Mouse (Mus musculus): Measurements from ENCODE around the gene A930033H14Rik. TPM values are rescaled to one million over a fixed set of nuclear protein-coding genes. Genes with fewer than 3 reads are reported as not detected.

Gene A930033H14Rik
- total and polyA plus RNA-seq, 3 experiments, result 0.61 to 1.1 (median 1.1) TPM

- Histone ChIP-seq H3K4me1 (ENCODE audit: control insufficient read depth, insufficient read depth, low read length) (peaks cover 5% of the 10 kb centered on the region), H3K9ac (ENCODE audit: low read depth, low read length) (no peak overlapping the region), H3K27me3 (ENCODE audit: control insufficient read depth, insufficient read depth, low read length) (no peaks in the 10 kb centered on the region), H3K36me3 (ENCODE audit: control insufficient read depth, insufficient read depth, low read length) (no peaks in the 10 kb centered on the region), H3K27ac (no peak overlapping the region), H3K79me2 (replicated peaks; ENCODE audit: control insufficient read depth, insufficient read depth, low read length) (no peaks in the 10 kb centered on the region), H3K4me3 (no peak overlapping the region)
- no peak for TF ChIP-seq CTCF (IDR thresholded peaks at IDR 0.05)
- no peak for TF ChIP-seq POLR2A (IDR thresholded peaks at IDR 0.05; ENCODE audit: insufficient read depth, low read depth, low read length)
- TF ChIP-seq EP300 (IDR thresholded peaks at IDR 0.05; ENCODE audit: insufficient read depth, low read depth, low read length), result no peak
- DNase-seq, result no peak
- 70% methylated on average over 7 of the region's 7 CpGs for WGBS
- intact Hi-C loops (cut with DNase I), result no loop called here
Measured at GRCm38 (mm10) chr10:69207481-69207880, 5.4 kb downstream of the A930033H14Rik start.

- Histone ChIP-seq H3K79me2 (replicated peaks; ENCODE audit: control insufficient read depth, insufficient read depth, low read length) (no peaks in the 10 kb centered on the region), H3K36me3 (ENCODE audit: control insufficient read depth, insufficient read depth, low read length) (no peaks in the 10 kb centered on the region), H3K27me3 (ENCODE audit: control insufficient read depth, insufficient read depth, low read length) (no peaks in the 10 kb centered on the region), H3K9ac (ENCODE audit: low read depth, low read length) (no peak overlapping the region), H3K4me1 (ENCODE audit: control insufficient read depth, insufficient read depth, low read length) (no peaks in the 10 kb centered on the region; the same call in 1 of the 2 replicates), H3K4me3 (no peak overlapping the region), H3K27ac (no peak overlapping the region)
- no peak for TF ChIP-seq CTCF (IDR thresholded peaks at IDR 0.05)
- TF ChIP-seq EP300 (IDR thresholded peaks at IDR 0.05; ENCODE audit: insufficient read depth, low read depth, low read length), result no peak
- TF ChIP-seq POLR2A (IDR thresholded peaks at IDR 0.05; ENCODE audit: insufficient read depth, low read depth, low read length), result no peak
- DNase-seq, result no peak
- WGBS, result 60% methylated on average over 6 of the region's 6 CpGs
- intact Hi-C loops (cut with DNase I), result no loop called here
Measured at GRCm38 (mm10) chr10:69206081-69206480, 6.8 kb downstream of the A930033H14Rik start.

GRCm38 (mm10) chr10:69204677-69205400 lies 8.1 kb downstream of the A930033H14Rik start:
- H3K4me3 ChIP-seq, result no peak overlapping the region
- no peaks in the 10 kb centered on the region; the same call in 1 of the 2 replicates for H3K4me1 ChIP-seq (ENCODE audit: control insufficient read depth, insufficient read depth, low read length)
- 17% methylated on average over 8 of the region's 8 CpGs for WGBS
- H3K79me2 ChIP-seq (replicated peaks; ENCODE audit: control insufficient read depth, insufficient read depth, low read length), result no peaks in the 10 kb centered on the region
- no peak overlapping the region for H3K9ac ChIP-seq (ENCODE audit: low read depth, low read length)
- no peak overlapping the region for H3K27ac ChIP-seq
- no peak for DNase-seq
- TF ChIP-seq POLR2A (IDR thresholded peaks at IDR 0.05; ENCODE audit: insufficient read depth, low read depth, low read length), result no peak
- TF ChIP-seq EP300 (IDR thresholded peaks at IDR 0.05; ENCODE audit: insufficient read depth, low read depth, low read length), result no peak
- TF ChIP-seq CTCF (IDR thresholded peaks at IDR 0.05), result no peak
- H3K36me3 ChIP-seq (ENCODE audit: control insufficient read depth, insufficient read depth, low read length), result no peaks in the 10 kb centered on the region
- intact Hi-C loops (cut with DNase I), result no loop called here
- no peaks in the 10 kb centered on the region for H3K27me3 ChIP-seq (ENCODE audit: control insufficient read depth, insufficient read depth, low read length)

DNA sequence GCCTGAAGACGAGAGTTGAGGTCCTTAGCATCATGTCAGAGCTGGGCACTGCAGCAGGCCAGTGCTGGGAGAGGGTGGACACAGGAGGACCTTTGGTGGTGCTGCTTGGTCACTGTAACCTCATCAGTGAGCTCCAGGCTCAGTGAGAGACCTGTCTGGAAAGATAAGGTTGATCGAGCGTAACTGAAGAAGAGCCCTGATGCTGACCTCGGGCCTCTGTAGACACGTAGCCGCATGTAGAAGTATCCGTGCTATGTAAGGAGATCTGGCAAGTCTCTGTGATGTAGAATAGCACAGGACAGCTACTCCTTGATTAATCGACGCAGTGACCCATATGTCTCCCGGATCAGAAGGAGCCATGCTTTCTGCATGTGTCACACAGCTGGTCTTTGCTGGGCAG lies 19.2 kb downstream of the A930033H14Rik start:
- Histone ChIP-seq H3K4me1 (ENCODE audit: control insufficient read depth, insufficient read depth, low read length) (no peaks in the 10 kb centered on the region), H3K27me3 (ENCODE audit: control insufficient read depth, insufficient read depth, low read length) (no peaks in the 10 kb centered on the region), H3K9ac (ENCODE audit: low read depth, low read length) (no peak overlapping the region), H3K4me3 (no peak overlapping the region), H3K27ac (no peak overlapping the region), H3K79me2 (replicated peaks; ENCODE audit: control insufficient read depth, insufficient read depth, low read length) (no peaks in the 10 kb centered on the region), H3K36me3 (ENCODE audit: control insufficient read depth, insufficient read depth, low read length) (no peaks in the 10 kb centered on the region)
- DNase-seq, result no peak
- TF ChIP-seq POLR2A (IDR thresholded peaks at IDR 0.05; ENCODE audit: insufficient read depth, low read depth, low read length) (no peak), CTCF (IDR thresholded peaks at IDR 0.05) (no peak), EP300 (IDR thresholded peaks at IDR 0.05; ENCODE audit: insufficient read depth, low read depth, low read length) (no peak)
- intact Hi-C loops (cut with DNase I), result no loop called here
- 90% methylated on average over 10 of the region's 10 CpGs for WGBS

DNA sequence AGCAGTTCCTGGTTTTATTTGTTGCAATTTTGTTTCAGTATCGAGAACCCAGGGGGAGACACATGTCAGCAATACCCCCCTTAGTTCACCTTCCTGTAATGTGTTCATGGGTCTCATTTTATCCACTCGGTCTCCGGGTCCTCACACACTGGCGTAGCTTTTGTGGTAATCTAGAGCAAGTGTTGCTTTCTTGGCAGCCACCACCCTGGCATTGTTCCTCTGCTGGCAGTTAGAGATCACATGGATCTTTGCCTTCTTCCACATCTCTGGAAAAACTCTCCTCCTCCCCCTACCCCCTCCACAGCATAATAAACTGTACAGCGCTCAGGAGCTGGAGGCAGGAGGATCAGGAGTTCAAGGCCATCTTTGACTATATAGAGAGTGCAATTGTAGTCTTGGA lies 20.6 kb downstream of the A930033H14Rik start:
- Histone ChIP-seq H3K4me1 (ENCODE audit: control insufficient read depth, insufficient read depth, low read length) (no peaks in the 10 kb centered on the region), H3K9ac (ENCODE audit: low read depth, low read length) (no peak overlapping the region), H3K27ac (no peak overlapping the region), H3K36me3 (ENCODE audit: control insufficient read depth, insufficient read depth, low read length) (no peaks in the 10 kb centered on the region), H3K4me3 (no peak overlapping the region), H3K27me3 (ENCODE audit: control insufficient read depth, insufficient read depth, low read length) (no peaks in the 10 kb centered on the region), H3K79me2 (replicated peaks; ENCODE audit: control insufficient read depth, insufficient read depth, low read length) (no peaks in the 10 kb centered on the region)
- 52% methylated on average over 5 of the region's 5 CpGs for WGBS
- intact Hi-C loops (cut with DNase I), result no loop called here
- DNase-seq, result peak in 1 of 2 experiments; percentile 10
- TF ChIP-seq POLR2A (IDR thresholded peaks at IDR 0.05; ENCODE audit: insufficient read depth, low read depth, low read length) (no peak), CTCF (IDR thresholded peaks at IDR 0.05) (no peak), EP300 (IDR thresholded peaks at IDR 0.05; ENCODE audit: insufficient read depth, low read depth, low read length) (no peak)

DNA sequence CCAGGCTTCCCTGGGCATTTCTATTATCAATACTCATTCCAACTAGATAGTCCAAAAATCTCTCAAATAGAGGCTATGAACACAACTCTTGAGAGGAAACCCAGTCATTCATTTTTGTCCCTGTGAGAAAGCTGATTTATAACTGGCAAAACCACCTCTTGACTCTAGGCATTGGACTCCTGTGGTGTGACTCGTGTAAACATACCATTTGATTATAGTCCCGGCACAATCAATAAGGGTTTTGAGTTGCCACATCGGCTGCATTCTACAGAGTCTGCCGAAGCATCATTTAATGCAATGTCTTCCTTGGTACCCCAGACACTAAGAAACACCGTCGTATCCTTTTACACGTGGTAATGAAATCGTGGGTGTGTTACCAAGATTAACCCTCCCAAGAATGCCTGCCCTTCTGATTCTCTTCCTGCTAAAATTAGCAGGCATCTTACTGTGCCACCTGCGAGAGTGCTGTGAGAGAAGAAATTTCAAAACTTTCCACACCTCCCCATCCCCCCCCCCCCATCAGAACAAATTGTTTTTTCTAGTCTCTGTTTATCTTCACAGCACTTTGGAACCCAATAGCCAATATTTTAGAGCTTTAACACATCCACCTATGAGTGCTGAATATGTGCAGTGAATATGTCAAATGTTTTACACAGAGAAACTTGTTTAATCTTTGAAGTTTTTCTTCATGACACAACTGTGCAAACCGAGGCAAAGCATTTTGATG lies 22.3 kb downstream of the A930033H14Rik start:
- intact Hi-C loops (cut with DNase I), result no loop called here
- 70% methylated on average over 10 of the region's 10 CpGs for WGBS

More for the DNA sequence above, 22.3 kb downstream of the A930033H14Rik start:
- H3K4me3 ChIP-seq, result no peak overlapping the region
- H3K27me3 ChIP-seq (ENCODE audit: control insufficient read depth, insufficient read depth, low read length), result no peaks in the 10 kb centered on the region
- H3K9ac ChIP-seq (ENCODE audit: low read depth, low read length), result no peak overlapping the region
- no peak overlapping the region for H3K27ac ChIP-seq
- no peak for DNase-seq
- no peak for TF ChIP-seq CTCF (IDR thresholded peaks at IDR 0.05)
- no peak for TF ChIP-seq POLR2A (IDR thresholded peaks at IDR 0.05; ENCODE audit: insufficient read depth, low read depth, low read length)
- no peak for TF ChIP-seq EP300 (IDR thresholded peaks at IDR 0.05; ENCODE audit: insufficient read depth, low read depth, low read length)
- no peaks in the 10 kb centered on the region for H3K36me3 ChIP-seq (ENCODE audit: control insufficient read depth, insufficient read depth, low read length)
- no peaks in the 10 kb centered on the region for H3K79me2 ChIP-seq (replicated peaks; ENCODE audit: control insufficient read depth, insufficient read depth, low read length)
- H3K4me1 ChIP-seq (ENCODE audit: control insufficient read depth, insufficient read depth, low read length), result no peaks in the 10 kb centered on the region
